Mouse (Mus musculus) myocyte (in vitro differentiated cells): ENCODE measurements around the gene C1s2.

Experiments
- E2F4 ChIP-seq: IDR thresholded peaks from one replicate; pipeline ENCODE4 v1.6.1; 2011; ENCODE audit warnings: mild to moderate bottlenecking, control low read depth, moderate library complexity; ENCODE audit not compliant: insufficient read depth
- MAX ChIP-seq: IDR thresholded peaks from one replicate; pipeline ENCODE4 v1.6.1; 2011; ENCODE audit warnings: low read depth, mild to moderate bottlenecking, control low read depth
- POLR2A ChIP-seq: IDR thresholded peaks from one replicate; pipeline ENCODE4 v1.6.1; 2011; ENCODE audit warnings: low read depth, mild to moderate bottlenecking, control low read depth, moderate library complexity; ENCODE audit not compliant: insufficient read length
- POLR2AphosphoS2 ChIP-seq: IDR thresholded peaks from one replicate; pipeline ENCODE4 v1.6.1; 2011; ENCODE audit warnings: low read depth, control low read depth; ENCODE audit not compliant: insufficient read length
- TCF12 ChIP-seq: IDR thresholded peaks from one replicate; pipeline ENCODE4 v1.6.1; 2011; ENCODE audit warnings: mild to moderate bottlenecking, control low read depth; ENCODE audit not compliant: poor library complexity, insufficient read depth, severe bottlenecking

DNA sequence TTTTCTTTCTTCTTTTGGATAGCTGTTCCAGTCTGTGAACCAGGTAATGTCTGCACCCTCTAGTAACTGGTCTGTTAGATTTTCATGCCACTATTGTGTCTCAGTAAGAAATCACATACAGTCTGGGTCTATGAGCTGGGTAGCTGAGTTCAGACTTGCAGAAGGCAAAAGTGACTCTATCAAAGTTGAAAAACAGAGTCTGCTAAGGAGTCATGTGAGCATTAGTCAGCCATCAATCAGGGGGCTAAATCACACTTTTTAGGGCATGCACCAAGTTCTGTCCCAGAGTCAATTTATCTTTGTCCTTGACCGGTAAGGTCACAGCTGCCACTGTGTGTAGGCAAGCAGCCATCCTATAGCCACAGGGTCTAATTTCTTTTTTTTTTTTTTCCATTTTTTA, 53.7 kb downstream of the C1s2 start:
- TF ChIP-seq POLR2A (no peak), POLR2AphosphoS2 (no peak), TCF12 (no peak), MAX (no peak), E2F4 (no peak)
